Mouse (Mus musculus) CH12.LX (cell line): Measurements from ENCODE around the gene Gpx3. TPM values are rescaled to one million over a fixed set of nuclear protein-coding genes. Genes with fewer than 3 reads are reported as not detected.
"Not testable (repeated sequence)": the region's sequence is repeated elsewhere in the genome, so short reads cannot be mapped to it uniquely, and the experiment has no call there.

ENCODE experiments used
- DNase-seq: peaks from one replicate; pipeline ENCODE4 v3.0.0-alpha.2; 2013; ENCODE audit errors: extremely low read depth
- H3K27ac ChIP-seq: 2 replicates; pipeline ENCODE4 v1.5.1; 2012; ENCODE audit warnings: low read depth, mild to moderate bottlenecking, control low read depth, moderate library complexity; ENCODE audit not compliant: insufficient read depth
- H3K27me3 ChIP-seq: replicated peaks from 2 replicates; pipeline ENCODE3; 2012; ENCODE audit warnings: inconsistent platforms
- H3K36me3 ChIP-seq, 2 experiments: replicated peaks in 1 of 2; 2 replicates each; pipeline versions ENCODE3 to v1.6.1; 2012; ENCODE audit warnings: inconsistent platforms in 1 of 2, low read length in 1 of 2, mild to moderate bottlenecking in 1 of 2, mixed read lengths in 1 of 2, moderate library complexity in 1 of 2; ENCODE audit not compliant: control insufficient read depth in 1 of 2, insufficient read depth in 1 of 2
- H3K4me1 ChIP-seq, 2 experiments: 2 replicates each; pipeline ENCODE4 v1.6.1; 2012; ENCODE audit warnings: inconsistent platforms in 1 of 2, moderate library complexity in 1 of 2; ENCODE audit not compliant: insufficient read depth in 2 of 2, control insufficient read depth in 1 of 2
- H3K4me2 ChIP-seq: 2 replicates; pipeline ENCODE4 v1.6.1; 2012; ENCODE audit warnings: low read depth, mild to moderate bottlenecking, control low read depth; ENCODE audit not compliant: poor library complexity, insufficient read depth, severe bottlenecking
- H3K4me3 ChIP-seq, 3 experiments: fragments of 150-350 bp in 1 of 3; sonication (generic) in 1 of 3; replicated peaks in 1 of 3; 2 replicates each; pipeline versions ENCODE3 to v1.5.1; 2011 to 2012; ENCODE audit warnings: low read depth in 2 of 3, low read length in 2 of 3, mild to moderate bottlenecking in 2 of 3, moderate library complexity in 2 of 3, control low read depth in 1 of 3, improper control_type of control experiment in 1 of 3, inconsistent platforms in 1 of 3, mixed read lengths in 1 of 3; ENCODE audit not compliant: poor library complexity in 1 of 3
- H3K79me2 ChIP-seq: replicated peaks from 2 replicates; pipeline ENCODE4 v1.6.1; 2012; ENCODE audit warnings: mild to moderate bottlenecking, moderate library complexity; ENCODE audit not compliant: control insufficient read depth, poor library complexity, insufficient read depth, severe bottlenecking; ENCODE audit errors: extremely low read depth
- H3K9ac ChIP-seq: 2 replicates; pipeline ENCODE4 v1.6.1; 2012; ENCODE audit warnings: low read depth, mild to moderate bottlenecking, control low read depth, moderate library complexity; ENCODE audit not compliant: insufficient read depth
- H3K9me3 ChIP-seq: replicated peaks from 2 replicates; pipeline ENCODE3; 2012; ENCODE audit warnings: low read length, inconsistent platforms, mixed read lengths
- BHLHE40 ChIP-seq: IDR thresholded peaks from 2 replicates; pipeline ENCODE4 v1.6.1; 2011; ENCODE audit warnings: mild to moderate bottlenecking, low read depth, low read length, improper control_type of control experiment
- CHD1 ChIP-seq: IDR thresholded peaks from 2 replicates; pipeline ENCODE4 v1.6.1; 2012; ENCODE audit warnings: low read depth, low read length, improper control_type of control experiment, inconsistent platforms
- CHD2 ChIP-seq: IDR thresholded peaks from 2 replicates; pipeline ENCODE4 v1.6.1; 2011; ENCODE audit warnings: low read length, improper control_type of control experiment
- CTCF ChIP-seq, 2 experiments: IDR thresholded peaks in 1 of 2; conservative IDR thresholded peaks in 1 of 2; 2 replicates each; pipeline ENCODE4 v1.5.1; 2011 to 2012; ENCODE audit warnings: low read depth in 2 of 2, low read length in 2 of 2, improper control_type of control experiment in 1 of 2, inconsistent platforms in 1 of 2, mild to moderate bottlenecking in 1 of 2, moderate library complexity in 1 of 2
- GABPA ChIP-seq: IDR thresholded peaks from 2 replicates; pipeline ENCODE4 v1.6.1; 2012; ENCODE audit warnings: low read depth, low read length, improper control_type of control experiment, inconsistent platforms; ENCODE audit not compliant: insufficient replicate concordance
- KAT2A ChIP-seq: IDR thresholded peaks from 2 replicates; pipeline ENCODE4 v1.6.1; 2012; ENCODE audit warnings: low read length, improper control_type of control experiment, inconsistent platforms; ENCODE audit not compliant: insufficient replicate concordance
- MAFK ChIP-seq: IDR thresholded peaks from 2 replicates; pipeline ENCODE4 v1.6.1; 2011; ENCODE audit warnings: low read length, improper control_type of control experiment; ENCODE audit not compliant: insufficient replicate concordance
- MYC ChIP-seq: IDR thresholded peaks from 2 replicates; pipeline ENCODE4 v1.6.1; 2011; ENCODE audit warnings: low read depth, mild to moderate bottlenecking, improper control_type of control experiment, low read length
- NELFE ChIP-seq: IDR thresholded peaks from 2 replicates; pipeline ENCODE4 v1.6.1; 2011; ENCODE audit warnings: low read depth, low read length, improper control_type of control experiment
- NRF1 ChIP-seq: IDR thresholded peaks from 2 replicates; pipeline ENCODE4 v1.6.1; 2014; ENCODE audit warnings: low read depth, mild to moderate bottlenecking, inconsistent platforms, low read length, improper control_type of control experiment, moderate library complexity
- PAX5 ChIP-seq: IDR thresholded peaks from 2 replicates; pipeline ENCODE4 v1.6.1; 2012; ENCODE audit warnings: low read length, inconsistent platforms, mixed read lengths
- RAD21 ChIP-seq: IDR thresholded peaks from 2 replicates; pipeline ENCODE4 v1.6.1; 2011; ENCODE audit warnings: low read depth, mild to moderate bottlenecking, low read length, improper control_type of control experiment, moderate library complexity
- SIN3A ChIP-seq: IDR thresholded peaks from 2 replicates; pipeline ENCODE4 v1.6.1; 2012; ENCODE audit warnings: low read length, improper control_type of control experiment, inconsistent platforms
- TBP ChIP-seq: conservative IDR thresholded peaks from 2 replicates; pipeline ENCODE4 v1.6.1; 2011; ENCODE audit warnings: low read depth, low read length, improper control_type of control experiment
- TCF12 ChIP-seq: IDR thresholded peaks from 2 replicates; pipeline ENCODE4 v1.6.1; 2014; ENCODE audit warnings: low read depth, mild to moderate bottlenecking, inconsistent platforms, low read length, improper control_type of control experiment
- UBTF ChIP-seq: IDR thresholded peaks from 2 replicates; pipeline ENCODE4 v1.6.1; 2012; ENCODE audit warnings: low read depth, mild to moderate bottlenecking, inconsistent platforms, low read length, improper control_type of control experiment, moderate library complexity
- USF2 ChIP-seq: conservative IDR thresholded peaks from 2 replicates; pipeline ENCODE4 v1.6.1; 2011; ENCODE audit warnings: low read depth, low read length, improper control_type of control experiment
- ZC3H11A ChIP-seq: IDR thresholded peaks from 2 replicates; pipeline ENCODE4 v1.6.1; 2012; ENCODE audit warnings: low read depth, mild to moderate bottlenecking, inconsistent platforms, low read length, improper control_type of control experiment
- ZMIZ1 ChIP-seq: IDR thresholded peaks from 2 replicates; pipeline ENCODE4 v1.6.1; 2012; ENCODE audit warnings: low read depth, mild to moderate bottlenecking, inconsistent platforms, low read length, improper control_type of control experiment
- ZNF384 ChIP-seq: IDR thresholded peaks from 2 replicates; pipeline ENCODE4 v1.6.1; 2012; ENCODE audit warnings: low read depth, low read length, improper control_type of control experiment, inconsistent platforms
- dilution Hi-C: fragments of 300-500 bp; cut with MboI; formaldehyde crosslinking; loops from 2 replicates; pipeline ENCODE4 v1.14.3; 2020; ENCODE audit warnings: low sequenced_read_pairs; ENCODE audit not compliant: extremely low pct_unique_long_range_greater_than_20kb, extremely low pct_ligation_motif_present
- in situ Hi-C: fragments of 300-500 bp; cut with MboI; formaldehyde crosslinking; loops from 3 replicates; pipeline ENCODE4 v1.14.3; 2019; ENCODE audit warnings: low sequenced_read_pairs, low pct_ligation_motif_present, low pct_unique_long_range_greater_than_20kb, mixed read lengths
- polyA plus RNA-seq: library from polyadenylated mRNA; unstranded; fragments of >175 nt; gene quantifications from 2 replicates; pipeline ENCODE4 v1.2.1, GENCODE M21; 2012; ENCODE audit warnings: low read depth; ENCODE audit not compliant: insufficient read length
- total RNA-seq, 2 experiments: library from RNA; depleted of rRNA; stranded (reverse); fragments of 300-350 nt in 1 of 2; fragments of >200 nt in 1 of 2; gene quantifications; 2 replicates each; pipeline ENCODE4 v1.2.3; 2012 to 2014

Gene Gpx3
- total and polyA plus RNA-seq, 3 experiments, result 0.63 TPM; not detected in 2

GRCm38 (mm10) chr11:54894589-54894988 is 7.7 kb upstream of the Gpx3 start:
- Histone ChIP-seq H3K4me3 (no peak overlapping the region), H3K4me1 (peaks cover 0 to 2% of the 10 kb centered on the region in 2 experiments; a peak in 1 of 4 replicates), H3K9ac (no peak overlapping the region), H3K36me3 (no peaks in the 10 kb centered on the region), H3K4me2 (no peak overlapping the region), H3K27me3 (no peaks in the 10 kb centered on the region), H3K9me3 (no peaks in the 10 kb centered on the region), H3K79me2 (no peaks in the 10 kb centered on the region), H3K27ac (no peak overlapping the region)
- in situ Hi-C loops (loop anchor here (25.0 kb wide), 1 partner anchor 493 kb away; no protein-coding TSS in a partner anchor), dilution Hi-C loops (no loop called here)
- TF ChIP-seq MAFK, result no peak
- TF ChIP-seq TBP, result no peak
- TF ChIP-seq CHD1, result no peak
- no peak for TF ChIP-seq NRF1
- no peak for TF ChIP-seq NELFE
- no peak for TF ChIP-seq KAT2A
- TF ChIP-seq GABPA, result no peak
- no peak for DNase-seq

- H3K9me3 ChIP-seq, H3K4me1 ChIP-seq, H3K27ac ChIP-seq, H3K4me3 ChIP-seq, DNase-seq, H3K79me2 ChIP-seq, H3K4me2 ChIP-seq, H3K9ac ChIP-seq, H3K36me3 ChIP-seq, H3K27me3 ChIP-seq, dilution Hi-C loops: not testable (repeated sequence)
- in situ Hi-C loops, result loop anchor here (25.0 kb wide), 1 partner anchor 491 kb away; no protein-coding TSS in a partner anchor
Measured at GRCm38 (mm10) chr11:54896646-54897045, 5.6 kb upstream of the Gpx3 start.

- TF ChIP-seq USF2, result no peak
- no peak for TF ChIP-seq CTCF (conservative IDR thresholded peaks at IDR 0.05 in 1 of 2, IDR thresholded peaks at IDR 0.05 in 1 of 2; ENCODE audit: low read depth in 2 of 2, low read length in 2 of 2)
- no peak for TF ChIP-seq UBTF
- TF ChIP-seq ZC3H11A, result no peak
- no peak for TF ChIP-seq CHD2
- TF ChIP-seq SIN3A, result no peak
- TF ChIP-seq BHLHE40, result no peak
- no peak for TF ChIP-seq RAD21
- no peak for TF ChIP-seq CHD1
- TF ChIP-seq GABPA, result no peak
- no peak for TF ChIP-seq ZMIZ1
- TF ChIP-seq MYC, result no peak
- TF ChIP-seq TBP, result no peak
- TF ChIP-seq ZNF384, result no peak
- no peak for TF ChIP-seq PAX5
- no peak for TF ChIP-seq TCF12
- Histone ChIP-seq H3K9ac (no peak overlapping the region), H3K4me1 (no peaks in the 10 kb centered on the region), H3K4me3 (no peak overlapping the region), H3K79me2 (no peaks in the 10 kb centered on the region), H3K27me3 (no peaks in the 10 kb centered on the region), H3K4me2 (no peak overlapping the region), H3K9me3 (no peaks in the 10 kb centered on the region), H3K36me3 (no peaks in the 10 kb centered on the region), H3K27ac (no peak overlapping the region)
- in situ Hi-C loops, result loop anchor here (25.0 kb wide), 1 partner anchor 490 kb away; no protein-coding TSS in a partner anchor
- no peak for DNase-seq
- dilution Hi-C loops, result no loop called here
Measured at GRCm38 (mm10) chr11:54897470-54897869, 4.8 kb upstream of the Gpx3 start.
